Mouse (Mus musculus): ENCODE measurements around the gene Ccl25. TPM values are rescaled to one million over a fixed set of nuclear protein-coding genes. Genes with fewer than 3 reads are reported as not detected.

Ccl25 gene
- polyA plus RNA-seq (2014; fragmentation: Nextera tagmentation; extraction: Ambion mirVana) = 10.2 and 11.2 TPM in 2 replicates

GRCm38 (mm10) chr8:4324983-4325750, at the start of gene Ccl25, which contains the start of gene Elavl1:
Gene Ccl25, plus strand, starts transcription at chr8:4325210.
Gene Elavl1, minus strand, starts transcription at chr8:4325413.
- Histone ChIP-seq H3K4me3 (ENCODE audit: low read depth, low read length) (peak within 1 kb of the TSS; percentile 60), H3K9me3 (ENCODE audit: control insufficient read depth, low read length) (no peaks in the 10 kb centered on the region), H3K27ac (replicated peaks; ENCODE audit: low read depth, low read length) (peak within 1 kb of the TSS; percentile 88), H3K27me3 (replicated peaks; ENCODE audit: control insufficient read depth, insufficient read depth, low read length) (no peaks in the 10 kb centered on the region), H3K36me3 (ENCODE audit: control insufficient read depth, insufficient read depth, low read length) (peaks cover 45% of the 10 kb centered on the region), H3K4me2 (ENCODE audit: low read depth, low read length) (peak within 1 kb of the TSS; percentile 91), H3K9ac (ENCODE audit: low read depth, low read length) (peak within 1 kb of the TSS; percentile 98), H3K4me1 (ENCODE audit: control insufficient read depth, insufficient read depth, low read length) (peaks cover 9% of the 10 kb centered on the region; the same call in 1 of the 2 replicates)
- peak; percentile 99 for ATAC-seq (ENCODE audit: low read depth)
- peak; percentile 97 for DNase-seq (ENCODE audit: low spot score)
- WGBS = under 1% methylated on average over 60 of the region's 78 CpGs

GRCm38 (mm10) chr8:4275275-4276110, 49.5 kb upstream of the Ccl25 start, which contains the start of gene Timm44:
Gene Timm44, minus strand, starts transcription at chr8:4275913.
- H3K27ac ChIP-seq (replicated peaks; ENCODE audit: low read depth, low read length) = peak within 1 kb of the TSS; percentile 85
- 2% methylated on average over 39 of the region's 39 CpGs for WGBS
- peaks cover 5% of the 10 kb centered on the region; the same call in 1 of the 2 replicates for H3K4me1 ChIP-seq (ENCODE audit: control insufficient read depth, insufficient read depth, low read length)
- peak; percentile 98 for ATAC-seq (ENCODE audit: low read depth)
- H3K36me3 ChIP-seq (ENCODE audit: control insufficient read depth, insufficient read depth, low read length) = peaks cover 27% of the 10 kb centered on the region
- peak within 1 kb of the TSS; percentile 79 for H3K4me3 ChIP-seq (ENCODE audit: low read depth, low read length)
- DNase-seq (ENCODE audit: low spot score) = peak; percentile 98
- H3K9ac ChIP-seq (ENCODE audit: low read depth, low read length) = peak within 1 kb of the TSS; percentile 85
- peak within 1 kb of the TSS; percentile 76 for H3K4me2 ChIP-seq (ENCODE audit: low read depth, low read length)
- H3K9me3 ChIP-seq (ENCODE audit: control insufficient read depth, low read length) = no peaks in the 10 kb centered on the region
- no peaks in the 10 kb centered on the region for H3K27me3 ChIP-seq (replicated peaks; ENCODE audit: control insufficient read depth, insufficient read depth, low read length)

- Histone ChIP-seq H3K9me3 (ENCODE audit: control insufficient read depth, low read length) (no peaks in the 10 kb centered on the region), H3K4me2 (ENCODE audit: low read depth, low read length) (peak overlapping the region; percentile 76), H3K27ac (replicated peaks; ENCODE audit: low read depth, low read length) (peak overlapping the region; percentile 85), H3K4me3 (ENCODE audit: low read depth, low read length) (peak overlapping the region; percentile 79), H3K27me3 (replicated peaks; ENCODE audit: control insufficient read depth, insufficient read depth, low read length) (no peaks in the 10 kb centered on the region), H3K4me1 (ENCODE audit: control insufficient read depth, insufficient read depth, low read length) (peaks cover 5% of the 10 kb centered on the region; the same call in 1 of the 2 replicates), H3K9ac (ENCODE audit: low read depth, low read length) (peak overlapping the region; percentile 85), H3K36me3 (ENCODE audit: control insufficient read depth, insufficient read depth, low read length) (peaks cover 22% of the 10 kb centered on the region)
- ATAC-seq (ENCODE audit: low read depth) (no peak; the same call in 1 of the 2 replicates), DNase-seq (ENCODE audit: low spot score) (no peak)
- 27% methylated on average over 9 of the region's 9 CpGs for WGBS
Measured at GRCm38 (mm10) chr8:4276111-4276465, 48.9 kb upstream of the Ccl25 start.

GRCm38 (mm10) chr8:4292738-4293137, 32.3 kb upstream of the Ccl25 start:
- H3K4me1 ChIP-seq (ENCODE audit: control insufficient read depth, insufficient read depth, low read length) = no peaks in the 10 kb centered on the region
- H3K4me2 ChIP-seq (ENCODE audit: low read depth, low read length) = no peak overlapping the region
- no peaks in the 10 kb centered on the region for H3K9me3 ChIP-seq (ENCODE audit: control insufficient read depth, low read length)
- DNase-seq (ENCODE audit: low spot score) (no peak), ATAC-seq (ENCODE audit: low read depth) (no peak)
- no peaks in the 10 kb centered on the region for H3K27me3 ChIP-seq (replicated peaks; ENCODE audit: control insufficient read depth, insufficient read depth, low read length)
- WGBS = 89% methylated on average over 5 of the region's 5 CpGs
- peaks cover 93% of the 10 kb centered on the region for H3K36me3 ChIP-seq (ENCODE audit: control insufficient read depth, insufficient read depth, low read length)
- H3K27ac ChIP-seq (replicated peaks; ENCODE audit: low read depth, low read length) = no peak overlapping the region
- no peak overlapping the region for H3K9ac ChIP-seq (ENCODE audit: low read depth, low read length)
- no peak overlapping the region for H3K4me3 ChIP-seq (ENCODE audit: low read depth, low read length)

- H3K27ac ChIP-seq (replicated peaks; ENCODE audit: low read depth, low read length) = no peak overlapping the region
- H3K4me3 ChIP-seq (ENCODE audit: low read depth, low read length) = no peak overlapping the region
- DNase-seq (ENCODE audit: low spot score) (no peak), ATAC-seq (ENCODE audit: low read depth) (no peak)
- no peaks in the 10 kb centered on the region for H3K9me3 ChIP-seq (ENCODE audit: control insufficient read depth, low read length)
- no peaks in the 10 kb centered on the region for H3K4me1 ChIP-seq (ENCODE audit: control insufficient read depth, insufficient read depth, low read length)
- H3K27me3 ChIP-seq (replicated peaks; ENCODE audit: control insufficient read depth, insufficient read depth, low read length) = no peaks in the 10 kb centered on the region
- H3K4me2 ChIP-seq (ENCODE audit: low read depth, low read length) = no peak overlapping the region
- H3K36me3 ChIP-seq (ENCODE audit: control insufficient read depth, insufficient read depth, low read length) = peaks cover 95% of the 10 kb centered on the region
- 95% methylated on average over 4 of the region's 4 CpGs for WGBS
- H3K9ac ChIP-seq (ENCODE audit: low read depth, low read length) = no peak overlapping the region
Measured at GRCm38 (mm10) chr8:4297822-4298221, 27.2 kb upstream of the Ccl25 start.

GRCm38 (mm10) chr8:4304124-4304547, 20.9 kb upstream of the Ccl25 start:
- H3K4me2 ChIP-seq (ENCODE audit: low read depth, low read length) = no peak overlapping the region
- no peaks in the 10 kb centered on the region for H3K4me1 ChIP-seq (ENCODE audit: control insufficient read depth, insufficient read depth, low read length)
- no peak overlapping the region for H3K27ac ChIP-seq (replicated peaks; ENCODE audit: low read depth, low read length)
- H3K27me3 ChIP-seq (replicated peaks; ENCODE audit: control insufficient read depth, insufficient read depth, low read length) = no peaks in the 10 kb centered on the region
- 92% methylated on average over 3 of the region's 3 CpGs for WGBS
- no peak for ATAC-seq (ENCODE audit: low read depth)
- H3K9ac ChIP-seq (ENCODE audit: low read depth, low read length) = no peak overlapping the region
- peaks cover 98% of the 10 kb centered on the region for H3K36me3 ChIP-seq (ENCODE audit: control insufficient read depth, insufficient read depth, low read length)
- H3K4me3 ChIP-seq (ENCODE audit: low read depth, low read length) = no peak overlapping the region
- no peaks in the 10 kb centered on the region for H3K9me3 ChIP-seq (ENCODE audit: control insufficient read depth, low read length)
- no peak for DNase-seq (ENCODE audit: low spot score)

- Histone ChIP-seq H3K27ac (replicated peaks; ENCODE audit: low read depth, low read length) (no peak overlapping the region), H3K4me1 (ENCODE audit: control insufficient read depth, insufficient read depth, low read length) (no peaks in the 10 kb centered on the region), H3K36me3 (ENCODE audit: control insufficient read depth, insufficient read depth, low read length) (peaks cover 98% of the 10 kb centered on the region), H3K27me3 (replicated peaks; ENCODE audit: control insufficient read depth, insufficient read depth, low read length) (no peaks in the 10 kb centered on the region), H3K9me3 (ENCODE audit: control insufficient read depth, low read length) (no peaks in the 10 kb centered on the region), H3K4me3 (ENCODE audit: low read depth, low read length) (no peak overlapping the region), H3K4me2 (ENCODE audit: low read depth, low read length) (no peak overlapping the region), H3K9ac (ENCODE audit: low read depth, low read length) (no peak overlapping the region)
- no peak for DNase-seq (ENCODE audit: low spot score)
- 90% methylated on average over 2 of the region's 2 CpGs for WGBS
- no peak for ATAC-seq (ENCODE audit: low read depth)
Measured at GRCm38 (mm10) chr8:4305838-4306237, 19.2 kb upstream of the Ccl25 start.

- H3K4me1 ChIP-seq (ENCODE audit: control insufficient read depth, insufficient read depth, low read length) = no peaks in the 10 kb centered on the region
- no peaks in the 10 kb centered on the region for H3K27me3 ChIP-seq (replicated peaks; ENCODE audit: control insufficient read depth, insufficient read depth, low read length)
- ATAC-seq (ENCODE audit: low read depth) (no peak), DNase-seq (ENCODE audit: low spot score) (no peak)
- H3K4me3 ChIP-seq (ENCODE audit: low read depth, low read length) = no peak overlapping the region
- no peak overlapping the region for H3K4me2 ChIP-seq (ENCODE audit: low read depth, low read length)
- H3K9ac ChIP-seq (ENCODE audit: low read depth, low read length) = no peak overlapping the region
- H3K9me3 ChIP-seq (ENCODE audit: control insufficient read depth, low read length) = no peaks in the 10 kb centered on the region
- peaks cover 52% of the 10 kb centered on the region for H3K36me3 ChIP-seq (ENCODE audit: control insufficient read depth, insufficient read depth, low read length)
- no peak overlapping the region for H3K27ac ChIP-seq (replicated peaks; ENCODE audit: low read depth, low read length)
Measured at GRCm38 (mm10) chr8:4312104-4312503, 12.9 kb upstream of the Ccl25 start.
